Mouse (Mus musculus): ENCODE measurements around the gene Plagl2.

DNA sequence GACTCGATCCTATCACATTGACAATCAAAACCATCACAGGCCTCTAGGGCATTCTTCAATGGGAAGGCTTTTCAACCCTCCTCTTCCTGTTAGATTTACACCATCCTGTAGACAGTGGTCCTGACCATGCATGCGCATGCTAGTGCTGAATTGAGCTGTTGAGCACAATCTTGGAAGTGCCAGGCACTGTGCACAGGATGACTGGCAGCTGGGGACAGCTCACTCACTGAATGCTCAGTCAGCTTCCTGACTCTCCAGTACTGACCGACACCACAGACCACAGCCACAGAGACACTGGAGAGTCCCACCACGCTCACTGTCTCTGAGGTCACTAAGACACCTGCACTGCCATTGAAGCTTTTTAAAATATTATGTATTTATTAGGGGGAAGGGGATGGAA, 25.8 kb downstream of the Plagl2 start:
- TF ChIP-seq EP300 (IDR thresholded peaks at IDR 0.05; ENCODE audit: insufficient read depth, low read depth, low read length), result no peak
- TF ChIP-seq CTCF (IDR thresholded peaks at IDR 0.05), result no peak
- TF ChIP-seq POLR2A (IDR thresholded peaks at IDR 0.05; ENCODE audit: insufficient read depth, low read depth, low read length), result no peak

Data from heart, adult 2 months (tissue).